Mouse (Mus musculus) kidney, postnatal 36 days (tissue): Measurements from ENCODE around the gene Fbxl15.

Source experiments
- DNase-seq, 2 experiments: peaks; one replicate each; pipeline ENCODE4 v3.0.0; 2021 to 2022; ENCODE audit warnings: mixed read lengths in 2 of 2

Gene Fbxl15

DNA sequence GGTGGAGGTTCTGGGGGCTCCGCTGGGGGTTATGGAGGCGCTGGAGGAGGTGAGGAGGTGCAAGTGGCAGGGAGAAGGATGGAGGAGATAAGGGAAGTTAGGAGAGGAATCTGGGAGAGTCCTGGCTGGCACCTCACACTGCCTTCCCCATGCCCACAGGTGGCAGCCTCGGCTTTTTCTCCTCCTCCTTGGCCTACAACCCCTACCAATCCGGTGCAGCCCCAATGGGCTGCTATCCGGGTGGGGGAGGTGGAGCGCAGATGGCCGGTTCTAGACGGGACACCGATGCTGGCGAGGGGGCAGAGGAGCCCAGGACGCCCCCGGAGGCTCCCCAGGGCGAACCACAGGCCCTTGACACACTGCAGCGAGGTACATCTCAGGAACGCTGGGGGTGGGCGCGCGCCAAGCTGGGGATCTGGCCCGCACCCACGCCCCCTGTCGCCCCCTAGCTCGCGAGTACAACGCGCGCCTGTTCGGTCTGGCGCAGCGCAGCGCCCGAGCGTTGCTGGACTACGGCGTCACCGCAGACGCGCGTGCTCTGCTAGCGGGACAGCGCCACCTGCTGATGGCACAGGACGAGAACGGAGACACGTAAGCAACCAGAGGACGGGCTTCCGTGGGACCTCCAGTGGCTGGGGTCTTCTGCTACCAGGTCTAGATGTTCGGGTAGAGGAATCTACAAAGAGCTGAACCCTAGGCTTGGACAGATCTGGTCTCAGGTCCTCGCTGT lies 19.1 kb upstream of the Fbxl15 start:
- DNase-seq: peak; percentile 85 to 96

DNA sequence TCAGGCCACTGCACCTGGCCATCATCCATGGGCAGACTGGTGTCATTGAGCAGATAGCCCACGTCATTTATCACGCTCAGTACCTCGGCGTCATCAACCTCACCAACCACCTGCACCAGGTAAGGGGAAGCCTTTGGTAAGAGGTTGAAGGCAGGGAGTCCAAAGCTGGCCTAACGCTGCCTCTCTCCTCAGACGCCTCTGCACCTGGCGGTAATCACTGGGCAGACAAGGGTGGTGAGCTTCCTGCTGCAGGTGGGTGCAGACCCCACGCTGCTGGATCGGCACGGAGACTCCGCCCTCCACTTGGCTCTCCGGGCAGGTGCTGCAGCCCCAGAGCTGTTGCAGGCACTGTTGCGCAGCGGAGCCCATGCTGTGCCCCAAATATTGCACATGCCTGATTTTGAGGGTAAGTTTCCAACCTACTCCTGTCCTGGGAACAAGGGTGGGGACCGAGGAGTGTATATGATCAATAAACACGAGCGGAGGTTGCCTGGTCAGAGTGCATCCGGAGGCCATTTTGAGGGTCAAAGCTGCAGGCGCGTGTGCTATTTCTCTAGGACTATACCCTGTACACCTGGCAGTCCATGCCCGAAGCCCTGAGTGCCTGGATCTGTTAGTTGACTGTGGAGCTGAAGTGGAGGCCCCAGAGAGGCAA lies 18.2 kb upstream of the Fbxl15 start:
- DNase-seq: peak in 1 of 2 experiments; percentile 1

DNA sequence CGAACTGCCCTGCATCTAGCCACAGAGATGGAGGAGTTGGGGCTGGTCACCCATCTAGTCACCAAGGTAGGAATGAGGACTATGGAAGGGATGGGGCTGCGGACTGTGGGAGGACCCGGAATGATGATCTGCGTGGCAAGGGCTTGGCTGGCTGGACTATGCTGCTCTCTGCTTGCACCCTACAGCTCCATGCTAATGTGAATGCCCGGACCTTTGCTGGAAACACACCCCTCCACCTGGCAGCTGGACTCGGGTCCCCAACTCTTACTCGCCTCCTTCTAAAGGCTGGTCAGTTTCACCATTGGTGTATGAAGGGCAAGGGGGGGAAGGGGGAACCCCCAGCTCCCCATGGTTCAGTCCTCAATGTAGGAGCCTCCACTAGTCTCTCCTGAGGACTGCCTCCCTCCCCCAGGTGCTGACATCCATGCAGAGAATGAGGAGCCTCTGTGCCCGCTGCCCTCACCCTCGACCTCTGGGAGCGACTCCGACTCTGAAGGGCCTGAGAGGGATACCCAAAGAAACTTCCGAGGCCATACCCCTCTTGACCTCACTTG lies 17.6 kb upstream of the Fbxl15 start:
- DNase-seq: peak in 1 of 2 experiments; percentile 2

DNA sequence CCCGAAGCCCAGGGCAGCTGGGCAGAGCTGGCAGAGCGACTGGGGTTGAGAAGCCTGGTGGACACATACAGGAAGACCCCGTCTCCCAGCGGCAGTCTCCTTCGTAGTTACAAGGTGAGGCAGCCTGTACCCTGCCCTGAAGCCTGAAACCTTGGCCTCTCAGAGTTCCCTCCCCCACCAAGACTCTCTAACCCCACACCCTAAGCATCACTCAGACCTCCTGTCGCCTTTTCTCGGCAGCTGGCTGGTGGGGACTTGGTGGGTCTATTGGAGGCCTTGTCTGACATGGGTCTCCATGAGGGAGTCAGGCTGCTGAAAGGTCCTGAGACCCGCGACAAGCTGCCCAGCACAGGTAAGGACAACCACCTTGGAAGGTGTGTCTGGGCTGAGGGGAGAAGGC lies 16.6 kb upstream of the Fbxl15 start:
- DNase-seq: peak in 1 of 2 experiments; percentile 1

DNA sequence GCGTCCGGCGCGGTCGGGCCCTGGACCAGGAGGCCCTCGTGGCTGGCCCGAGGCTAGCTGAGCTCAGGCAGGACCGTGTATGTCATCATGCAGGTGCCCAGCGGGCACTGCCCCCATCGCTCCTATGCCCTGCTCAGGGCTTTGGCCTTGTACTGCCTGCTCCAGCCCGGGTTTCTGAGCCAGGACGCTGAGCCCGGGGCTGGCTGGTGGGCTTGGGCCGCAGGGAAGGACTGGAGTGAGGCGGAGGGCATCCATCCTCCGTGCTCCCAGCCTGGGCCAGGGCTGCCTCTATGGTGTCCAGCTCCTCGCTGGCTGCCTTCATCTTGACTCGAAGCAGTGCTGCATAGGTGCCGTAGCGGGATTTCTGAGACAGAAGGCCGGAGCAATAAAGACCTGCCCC lies 15.4 kb upstream of the Fbxl15 start:
- DNase-seq: peak in 1 of 2 experiments; percentile 0

GRCm38 (mm10) chr19:46313116-46313515 lies 14.9 kb upstream of the Fbxl15 start:
- peak in 1 of 2 experiments; percentile 1 for DNase-seq

DNA sequence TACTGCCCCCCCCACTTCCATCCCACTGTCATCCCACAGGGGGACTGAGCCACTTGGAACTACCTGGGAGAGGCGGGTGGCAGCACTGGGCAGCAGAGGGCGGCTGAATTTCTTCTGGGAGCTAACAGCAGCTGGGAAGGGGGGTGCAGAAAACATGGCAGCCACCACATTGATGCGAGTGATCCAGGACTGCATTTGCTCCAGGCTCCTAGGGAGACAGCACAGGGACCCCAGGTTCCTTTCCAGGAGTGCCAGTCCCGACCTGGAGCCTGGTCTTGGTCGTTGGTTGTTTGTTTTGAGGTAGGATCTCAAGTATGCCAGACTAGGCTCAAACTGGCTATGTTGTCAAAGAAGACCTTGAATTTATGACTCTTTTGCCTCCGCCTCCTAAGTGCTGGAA lies 14.4 kb upstream of the Fbxl15 start:
- peak in 1 of 2 experiments; percentile 1 for DNase-seq

GRCm38 (mm10) chr19:46314151-46314601 lies 13.8 kb upstream of the Fbxl15 start:
- peak; percentile 20 to 68 for DNase-seq

DNA sequence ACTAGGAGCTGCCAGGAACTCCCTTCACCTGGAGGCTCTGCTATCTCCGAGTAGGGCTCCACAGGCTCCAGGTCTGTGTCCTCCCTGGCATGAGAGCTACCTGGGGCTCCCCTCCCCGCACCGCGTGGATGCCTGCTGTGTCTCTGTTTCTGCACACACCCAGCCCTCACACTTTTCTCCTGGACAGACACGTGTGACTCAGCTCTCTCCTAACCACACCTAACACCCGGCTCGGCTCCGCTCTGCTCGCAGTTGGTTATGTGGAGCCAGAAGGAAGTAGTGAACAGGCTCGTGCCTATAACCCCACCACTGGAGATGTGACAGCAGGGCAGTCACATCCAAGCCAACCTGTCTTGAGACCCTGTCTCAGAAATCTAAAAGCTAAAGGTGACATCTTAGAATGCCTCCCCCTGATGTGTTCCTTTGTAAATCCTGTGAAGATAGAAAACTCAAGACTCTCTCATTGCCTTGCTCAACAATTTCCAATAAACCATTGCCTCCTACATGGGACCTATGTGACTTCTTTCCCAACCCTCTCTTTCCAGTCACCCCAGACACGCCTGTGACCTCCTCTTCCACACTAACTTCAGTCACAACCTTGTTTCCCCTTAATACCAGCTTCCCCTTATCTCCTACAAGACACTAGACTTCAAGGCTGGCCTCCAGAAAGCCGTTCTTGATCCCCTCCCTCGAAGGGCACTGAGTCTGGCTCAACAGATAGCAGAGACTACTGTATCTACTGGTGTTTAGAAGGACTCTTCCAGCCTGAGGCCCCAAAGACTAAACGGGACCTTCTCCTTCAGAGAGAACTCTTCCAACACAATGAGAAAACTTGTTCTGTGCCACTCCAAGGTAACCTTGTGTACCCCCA lies 12.9 kb upstream of the Fbxl15 start:
- DNase-seq: peak in 1 of 2 experiments; percentile 2

DNA sequence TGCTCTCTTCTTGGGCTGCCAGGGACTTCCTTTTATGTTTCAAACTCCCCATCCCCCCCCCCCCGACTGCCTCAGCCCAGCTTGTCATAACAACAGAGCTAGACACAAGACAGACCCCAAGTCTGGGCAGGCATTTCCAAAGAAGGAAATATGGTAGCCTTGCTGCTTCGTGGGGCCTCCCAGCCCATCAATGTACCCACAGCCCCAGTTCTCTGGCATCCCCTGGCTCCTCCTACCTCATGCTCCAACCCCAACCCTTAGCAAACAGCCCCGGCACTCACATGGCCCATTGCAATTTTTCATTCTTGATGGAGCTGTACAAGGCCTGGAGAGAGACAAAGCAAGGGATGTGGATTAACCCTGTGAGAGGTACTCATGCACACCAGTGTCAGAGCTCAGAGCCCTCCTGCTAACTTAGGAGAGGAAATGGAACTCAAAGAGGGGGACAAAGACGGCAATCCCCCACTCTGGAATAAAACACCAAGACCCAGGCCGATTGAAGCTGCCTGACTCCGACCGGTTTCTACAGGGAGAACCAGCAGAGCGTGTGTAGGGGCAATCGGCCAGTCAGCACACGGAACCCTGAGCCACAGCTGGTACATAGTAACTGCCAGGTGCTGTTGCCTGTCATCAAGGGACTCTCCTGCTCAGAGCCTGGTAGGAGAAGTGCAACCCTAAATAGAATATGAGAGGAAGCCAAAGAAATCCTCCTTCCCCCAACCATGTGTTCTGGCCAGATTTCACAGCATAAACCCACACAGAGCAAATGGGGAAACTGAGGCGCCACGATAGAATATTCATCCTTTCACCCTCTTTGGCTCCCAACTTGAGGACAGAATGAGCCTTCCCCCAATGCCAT lies 12.0 kb upstream of the Fbxl15 start:
- peak in 1 of 2 experiments; percentile 1 for DNase-seq

- peak in 1 of 2 experiments; percentile 1 for DNase-seq
These were observed 11.0 kb upstream of the Fbxl15 start for GRCm38 (mm10) chr19:46316846-46317545.

DNA sequence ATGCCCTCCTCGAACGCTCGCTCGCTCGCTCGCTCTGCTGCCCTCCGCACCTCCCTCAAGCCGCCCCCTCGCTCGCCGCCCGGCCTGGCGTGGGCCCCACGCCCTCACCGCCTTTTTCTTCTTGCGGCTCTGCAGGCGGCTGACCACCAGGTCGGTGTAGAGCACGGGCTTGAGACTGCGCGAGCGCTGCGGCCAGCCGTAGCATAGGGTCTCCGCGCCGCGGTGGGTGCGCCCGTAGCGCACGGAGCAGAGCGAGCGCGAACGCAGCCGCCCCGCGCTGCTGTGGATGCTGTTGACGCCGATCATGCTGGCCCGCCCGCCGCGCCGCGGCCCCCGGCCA lies 10.5 kb upstream of the Fbxl15 start:
- DNase-seq: peak in 1 of 2 experiments; percentile 10

- no peak for DNase-seq
These were observed 9.9 kb upstream of the Fbxl15 start for GRCm38 (mm10) chr19:46318031-46318471.

DNA sequence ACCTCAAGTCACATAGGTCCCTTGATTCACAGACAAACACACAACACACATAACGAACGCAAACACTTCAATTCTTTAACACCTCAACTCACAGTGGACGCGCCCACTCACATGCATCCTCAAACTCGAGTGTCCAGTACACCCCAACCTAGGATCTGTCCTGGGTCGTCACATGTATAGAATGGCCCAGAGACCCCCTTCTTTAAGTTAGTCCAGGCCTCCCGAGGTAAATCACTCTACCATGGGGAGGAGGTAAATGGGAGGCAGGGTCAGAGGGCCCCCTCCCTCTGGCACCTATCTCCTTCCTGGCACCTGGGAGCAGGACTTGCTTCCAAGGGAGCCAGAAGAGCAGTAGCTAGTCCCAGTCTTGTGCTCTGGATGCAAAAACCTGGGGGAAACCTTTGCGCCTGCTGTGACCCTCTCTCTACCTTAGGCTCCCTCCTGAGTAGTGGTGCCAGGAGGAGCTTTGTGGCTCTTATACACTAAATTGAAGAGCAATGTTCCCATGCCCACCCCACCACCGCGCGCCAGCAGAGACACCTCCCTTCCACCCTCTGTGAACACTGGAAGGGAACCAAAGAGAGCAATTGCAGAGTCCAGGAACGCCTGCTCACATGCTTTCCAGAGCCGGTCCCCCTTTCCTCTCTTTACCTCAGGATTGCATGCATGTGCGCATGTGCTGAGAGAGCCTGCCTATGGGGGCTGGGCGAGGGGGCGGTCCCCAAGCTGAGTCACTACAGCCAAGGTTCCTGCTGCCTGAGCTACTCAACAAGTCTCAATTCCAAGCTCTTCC lies 9.2 kb upstream of the Fbxl15 start:
- DNase-seq: peak; percentile 51 to 71

DNA sequence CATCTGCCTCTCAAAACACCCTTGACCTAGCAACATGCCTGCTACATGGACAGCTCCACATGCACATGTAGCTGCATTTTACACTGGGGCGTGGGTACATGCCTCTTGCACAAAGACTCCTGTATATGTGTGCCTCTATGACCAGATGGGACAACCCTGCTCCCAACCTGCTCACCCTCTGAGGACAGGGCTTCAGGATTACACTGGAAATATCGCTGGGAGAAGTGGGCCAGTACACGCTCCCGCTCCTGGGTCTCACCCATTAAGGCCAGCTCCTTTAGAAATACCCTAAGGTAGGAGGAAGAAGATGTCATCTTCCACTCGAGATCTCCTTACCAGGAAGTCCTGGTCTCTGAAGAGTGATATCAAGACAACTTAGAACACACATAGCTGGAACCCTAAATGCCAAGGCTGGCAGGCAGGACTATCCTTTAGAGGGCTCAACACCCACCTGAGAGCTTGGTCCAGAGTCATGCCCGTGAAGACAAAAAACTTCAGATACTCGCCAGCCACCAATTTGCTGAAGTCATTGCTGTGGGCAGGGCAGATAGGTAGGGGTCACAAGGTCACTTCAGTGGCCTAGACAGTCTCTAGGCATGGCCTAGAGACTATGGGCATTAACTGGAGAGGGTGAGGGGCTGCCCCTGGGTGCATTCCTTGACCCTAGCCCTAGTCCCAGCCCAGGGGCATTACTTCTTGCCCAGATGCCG lies 7.8 kb upstream of the Fbxl15 start:
- no peak for DNase-seq

DNA sequence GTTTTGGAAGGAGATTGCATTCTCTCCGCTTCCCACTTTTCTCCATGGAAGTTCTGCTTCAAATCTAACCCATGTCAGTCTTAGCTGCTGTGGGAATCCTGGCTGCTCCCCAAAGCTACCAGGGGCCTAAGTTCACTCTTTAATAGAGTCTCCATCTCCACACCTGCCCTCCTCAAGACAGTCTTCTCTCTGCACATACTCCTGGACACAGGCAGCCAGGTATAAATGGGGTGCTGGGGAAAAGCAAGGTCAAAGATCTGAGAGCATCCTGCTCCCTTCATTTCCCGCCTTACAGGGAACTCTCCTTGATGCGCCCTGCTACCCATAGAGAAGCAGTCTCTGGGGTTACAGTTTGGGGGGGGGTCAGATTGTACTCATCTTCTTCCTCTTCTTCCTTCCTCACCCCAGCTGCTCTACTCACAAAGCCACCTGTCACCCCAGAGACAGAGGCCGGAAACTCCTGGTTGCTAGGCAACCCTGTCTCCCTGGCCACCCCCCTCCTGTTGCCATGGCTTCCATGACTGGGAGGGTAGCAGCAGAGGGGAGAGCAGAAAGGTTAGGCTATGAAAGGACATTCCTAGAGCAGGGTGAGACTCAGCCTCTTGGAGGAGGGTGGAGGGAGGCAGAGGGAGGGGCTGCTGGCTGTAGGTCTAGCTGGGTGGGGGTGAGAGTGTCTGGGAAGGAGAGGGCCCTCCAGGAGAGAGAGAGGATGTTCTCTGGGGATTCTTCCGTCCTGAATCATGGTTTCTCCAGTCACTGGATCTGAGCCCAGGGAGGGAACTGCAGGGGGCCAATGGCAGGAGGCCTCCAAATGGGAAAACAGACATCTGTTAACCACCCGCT lies 6.7 kb upstream of the Fbxl15 start:
- no peak for DNase-seq

GRCm38 (mm10) chr19:46322144-46322995 lies 5.6 kb upstream of the Fbxl15 start:
- no peak for DNase-seq
